Mouse (Mus musculus) cerebellum, adult 11 months (tissue): Measurements from ENCODE around the gene Tulp2.
"Not testable (repeated sequence)": the region's sequence is repeated elsewhere in the genome, so short reads cannot be mapped to it uniquely, and the experiment has no call there.

Source experiments
- DNase-seq: peaks from one replicate; pipeline ENCODE4 v3.0.0; 2022

The Tulp2 gene

DNA sequence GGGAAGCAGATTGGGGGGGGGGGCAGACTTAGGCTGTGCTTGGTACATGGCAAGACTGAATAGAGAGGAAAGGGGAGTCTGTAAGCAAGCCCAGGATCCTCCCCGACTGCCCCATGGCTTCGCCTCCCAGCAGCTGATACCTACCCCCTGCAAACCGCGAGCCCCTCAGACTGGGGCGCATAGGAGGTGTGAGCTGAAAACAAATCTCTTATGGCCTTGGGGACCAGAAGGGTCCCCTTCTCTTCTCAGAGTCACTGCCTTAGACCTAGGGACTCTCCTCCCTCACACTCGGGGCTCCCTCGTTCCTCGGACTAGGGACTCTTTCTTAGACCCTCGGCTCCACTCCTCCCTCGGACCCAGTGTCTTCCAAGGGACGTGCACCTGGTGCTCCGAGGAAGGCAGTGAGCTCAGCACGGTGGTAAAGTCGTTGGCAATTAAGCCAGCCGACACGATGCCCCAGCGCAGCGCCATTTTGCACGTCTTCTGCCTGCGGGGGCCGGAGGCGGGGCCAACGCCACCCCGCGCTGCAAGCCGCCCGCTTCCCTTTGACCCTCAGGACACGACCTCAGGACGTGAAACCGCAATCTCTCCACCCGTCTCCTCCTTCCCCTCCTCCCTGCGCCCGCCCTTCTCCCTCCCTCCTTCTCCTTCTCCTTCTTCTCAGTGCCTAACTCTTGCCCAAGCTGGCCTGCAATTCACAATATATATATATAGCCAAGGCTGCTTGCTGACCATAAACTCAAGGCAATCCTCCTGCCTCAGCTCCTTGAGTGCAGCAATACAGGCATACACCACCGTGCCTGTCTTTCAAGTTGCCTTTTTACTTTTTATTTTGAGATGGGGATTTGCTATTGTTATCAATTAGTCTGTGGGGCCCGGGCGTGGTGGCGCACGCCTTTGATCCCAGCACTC is 6.9 kb downstream of the Tulp2 start, which contains the start of gene Dhdh:
Gene Dhdh (minus strand): TSS at position 513 of the 912 bp plus-strand sequence.
- peak; percentile 58 for DNase-seq

DNA sequence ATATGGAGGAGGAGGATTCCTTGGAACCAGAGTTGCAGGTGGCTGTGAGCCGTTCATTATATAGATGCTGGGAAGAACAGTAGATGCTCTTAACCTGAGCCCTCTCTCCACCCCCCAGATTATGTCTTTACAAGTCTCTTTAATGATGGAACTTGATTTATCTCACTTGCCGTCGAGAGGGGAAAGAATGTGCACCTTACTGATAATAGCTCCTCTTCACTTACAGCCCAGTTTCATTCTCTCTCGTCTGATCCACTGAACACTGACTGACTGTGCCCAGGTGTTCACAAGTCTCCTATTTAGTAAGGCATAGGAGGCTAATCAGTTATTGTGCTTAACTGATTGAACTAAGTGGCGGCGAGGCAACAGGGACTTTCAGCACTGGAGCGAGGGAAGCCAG is 7.9 kb downstream of the Tulp2 start:
- no peak for DNase-seq

DNA sequence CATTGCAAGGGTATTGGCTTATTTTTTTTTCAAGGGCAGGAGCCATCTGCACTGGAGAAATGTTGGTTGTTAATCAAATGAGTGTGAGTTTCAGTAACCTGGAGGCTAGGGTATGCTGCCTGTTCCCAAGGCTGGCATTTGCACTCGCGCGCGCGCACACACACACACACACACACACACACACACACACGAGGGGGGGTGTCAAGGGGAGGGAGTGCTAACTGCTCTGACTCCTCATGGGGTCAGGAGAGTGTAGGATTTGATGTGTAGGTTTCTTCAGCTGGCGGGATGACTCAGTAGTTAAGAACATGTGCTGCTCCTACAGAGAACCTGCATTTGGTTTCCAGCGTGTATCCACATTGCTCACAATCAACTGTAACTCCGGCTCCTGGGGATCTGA is 9.1 kb downstream of the Tulp2 start:
- no peak for DNase-seq

DNA sequence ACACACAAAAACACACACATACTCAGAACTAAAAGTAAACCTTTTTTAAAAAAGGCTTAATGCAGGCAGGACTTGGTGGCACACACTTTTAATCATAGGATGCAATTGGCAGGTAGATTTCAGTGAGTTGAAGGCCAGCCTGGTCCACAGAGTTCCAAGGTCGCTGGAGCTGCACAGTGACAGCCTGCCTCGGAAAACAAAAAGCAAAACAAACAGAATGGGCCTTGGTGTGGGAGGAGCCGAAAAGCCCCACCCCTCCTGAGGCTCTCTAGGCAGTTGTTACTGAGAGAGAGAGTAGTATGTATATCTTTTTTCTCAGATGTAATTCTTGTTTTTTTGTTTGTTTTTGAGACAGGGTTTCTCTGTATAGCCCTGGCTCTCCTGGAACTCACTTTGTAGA is 9.6 kb downstream of the Tulp2 start:
- DNase-seq, result no peak

DNA sequence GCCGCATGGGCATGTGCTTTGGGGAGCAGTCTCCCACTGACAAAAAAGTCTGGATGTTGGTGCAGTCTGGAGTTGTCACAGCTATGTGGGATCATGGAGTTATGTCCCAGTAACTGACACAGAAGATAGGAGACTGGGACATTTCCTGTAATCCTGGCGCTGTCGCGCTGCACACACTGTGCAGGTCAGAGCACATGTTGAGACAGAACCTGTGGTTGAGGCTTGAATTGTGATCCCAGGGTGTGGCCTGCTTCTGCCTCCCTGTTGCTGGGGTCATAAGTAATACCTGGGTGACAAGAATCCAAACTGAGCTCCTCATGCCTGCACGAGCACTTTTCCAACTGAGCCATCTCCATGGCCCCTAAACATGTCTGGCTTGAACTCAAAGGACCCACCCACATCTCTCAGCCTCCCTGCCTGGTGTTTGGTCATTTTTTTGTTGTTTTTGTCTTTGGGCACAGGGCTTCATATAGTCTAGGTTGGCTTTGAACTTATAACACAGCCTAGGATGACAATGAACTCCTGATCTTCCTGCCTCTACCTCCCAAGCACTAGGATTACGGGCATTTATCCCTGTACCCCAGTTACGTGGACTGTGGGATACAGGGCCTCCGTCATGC is 10.7 kb downstream of the Tulp2 start:
- no peak for DNase-seq

DNA sequence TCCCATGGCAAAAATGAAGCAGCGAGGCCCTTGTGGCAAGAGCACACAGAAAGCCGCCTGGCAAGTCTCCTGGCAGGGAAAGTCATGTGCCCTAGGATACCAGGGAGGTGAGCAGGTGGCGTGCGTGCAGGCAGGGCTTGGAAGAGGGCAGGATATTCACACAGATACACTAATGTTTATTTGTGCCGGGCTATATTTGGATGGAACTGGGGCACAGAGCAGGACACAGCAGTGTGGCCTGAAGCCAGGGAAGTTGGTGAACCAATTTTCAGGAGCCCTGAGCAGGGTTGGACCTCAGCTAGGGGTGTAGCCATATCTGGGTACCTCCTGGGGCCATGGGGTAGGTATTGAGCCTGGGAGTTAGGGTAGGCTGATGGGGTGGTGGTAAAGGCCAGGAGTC is 11.3 kb downstream of the Tulp2 start:
- peak; percentile 77 for DNase-seq

DNA sequence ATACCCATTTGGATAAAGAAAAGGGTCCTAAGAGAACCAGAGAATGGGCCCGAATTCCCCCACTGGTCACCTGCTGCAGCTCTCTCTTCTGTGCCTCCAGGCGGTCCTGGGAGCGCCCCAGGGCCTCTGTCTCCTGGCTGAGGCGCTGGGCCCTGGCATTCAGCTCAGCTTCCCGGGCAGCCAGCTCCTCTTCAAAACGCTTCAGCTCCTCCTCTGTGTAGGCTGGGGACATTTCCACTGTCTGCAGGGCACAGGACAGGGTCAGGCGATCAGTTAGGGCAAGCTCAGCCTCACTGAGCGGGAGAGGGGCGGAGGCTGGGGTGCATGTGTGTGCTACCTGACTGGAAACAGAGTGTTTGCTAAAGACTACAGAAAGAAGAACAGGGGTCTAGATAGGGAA is 12.9 kb downstream of the Tulp2 start:
- no peak for DNase-seq

DNA sequence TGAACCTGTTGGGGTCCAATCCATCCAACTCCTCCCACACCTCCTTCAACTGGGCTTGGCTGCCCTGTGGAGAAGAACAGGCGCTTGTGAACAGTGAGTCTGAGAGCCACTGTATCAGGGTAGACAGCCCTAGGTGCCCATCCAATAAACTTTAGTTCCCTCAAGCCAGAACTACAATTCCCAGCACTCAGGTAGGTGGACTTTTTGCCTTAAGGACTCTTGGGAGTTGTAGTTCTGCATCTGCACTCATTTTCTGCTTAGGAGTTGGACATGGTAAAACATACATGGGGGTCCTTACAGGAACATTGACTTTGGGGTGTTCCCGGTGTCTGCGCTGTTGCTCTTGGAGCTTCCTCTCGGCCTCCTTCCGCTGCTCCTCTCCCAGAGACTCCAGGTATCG is 16.8 kb downstream of the Tulp2 start:
- DNase-seq, result no peak

DNA sequence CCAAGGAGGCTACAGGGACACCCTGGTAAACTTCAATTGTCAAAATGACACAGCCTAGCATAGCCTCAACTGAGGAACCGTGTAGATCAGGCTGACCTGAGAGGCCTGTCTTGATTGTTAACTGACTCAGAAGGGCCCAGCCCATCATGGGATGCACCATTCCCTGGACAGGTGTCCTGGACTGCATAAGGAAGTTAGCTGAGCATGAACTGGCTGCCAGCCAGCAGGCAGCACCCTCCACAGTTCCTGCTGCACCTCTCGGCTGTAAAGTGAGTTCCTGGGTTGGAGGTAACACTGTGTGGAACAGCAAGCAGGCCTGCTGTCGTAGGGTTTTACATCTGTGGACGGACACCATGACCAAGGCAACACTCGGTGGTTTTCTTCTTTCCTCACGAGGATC is 25.9 kb downstream of the Tulp2 start:
- DNase-seq, result no peak

DNA sequence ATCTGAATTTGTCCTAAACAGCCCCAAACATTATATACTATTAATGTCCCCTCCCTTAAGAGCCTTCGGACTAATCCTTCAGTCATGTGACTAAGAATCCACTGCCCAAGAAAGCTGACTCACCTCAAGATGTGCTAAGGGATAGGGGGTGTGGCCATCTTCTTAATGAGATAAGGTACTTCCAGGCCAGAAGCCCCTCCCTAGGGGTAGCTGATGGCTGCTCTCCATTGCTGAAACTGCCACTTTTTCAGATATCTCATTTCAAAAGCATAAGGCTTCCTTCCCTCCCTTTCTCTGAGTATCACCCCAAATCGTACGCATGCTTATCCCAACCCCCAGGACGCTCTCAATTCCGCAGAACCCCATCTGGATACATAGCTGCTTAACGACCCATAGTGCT is 26.9 kb downstream of the Tulp2 start:
- no peak for DNase-seq

DNA sequence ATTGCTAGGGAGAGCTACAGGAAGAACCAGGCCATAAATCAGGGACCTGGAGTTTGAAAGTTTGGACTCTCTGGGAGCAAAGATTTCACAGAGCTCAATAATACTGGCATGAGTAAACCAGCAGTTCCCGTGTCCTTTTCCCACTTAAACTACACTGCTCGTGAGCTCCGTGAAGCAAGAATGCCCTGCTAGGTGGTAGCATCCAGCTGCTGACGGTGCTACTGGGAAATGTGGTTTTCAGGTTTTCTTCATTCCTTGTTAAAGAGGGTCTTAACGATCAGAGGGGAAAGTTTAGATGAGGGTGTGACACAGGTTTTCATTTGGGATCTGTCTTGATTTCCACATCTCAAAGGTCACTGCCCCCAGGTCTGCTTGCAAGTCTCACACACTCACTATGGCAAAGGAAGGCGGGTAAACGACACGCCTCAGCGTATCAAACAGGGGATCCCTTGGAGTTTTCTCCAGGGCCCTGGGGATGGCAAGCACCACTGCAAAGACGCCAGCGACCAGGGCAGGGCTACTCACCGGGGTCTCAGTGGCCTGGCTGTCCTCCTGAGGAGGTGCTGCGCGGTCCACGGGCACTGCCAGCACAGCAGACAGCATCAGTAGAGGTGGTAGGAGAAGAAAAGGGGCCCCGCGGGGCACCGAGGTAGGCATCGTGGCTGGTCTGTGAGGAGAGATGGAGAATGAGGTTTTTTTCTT is 27.7 kb downstream of the Tulp2 start:
- DNase-seq, result no peak

DNA sequence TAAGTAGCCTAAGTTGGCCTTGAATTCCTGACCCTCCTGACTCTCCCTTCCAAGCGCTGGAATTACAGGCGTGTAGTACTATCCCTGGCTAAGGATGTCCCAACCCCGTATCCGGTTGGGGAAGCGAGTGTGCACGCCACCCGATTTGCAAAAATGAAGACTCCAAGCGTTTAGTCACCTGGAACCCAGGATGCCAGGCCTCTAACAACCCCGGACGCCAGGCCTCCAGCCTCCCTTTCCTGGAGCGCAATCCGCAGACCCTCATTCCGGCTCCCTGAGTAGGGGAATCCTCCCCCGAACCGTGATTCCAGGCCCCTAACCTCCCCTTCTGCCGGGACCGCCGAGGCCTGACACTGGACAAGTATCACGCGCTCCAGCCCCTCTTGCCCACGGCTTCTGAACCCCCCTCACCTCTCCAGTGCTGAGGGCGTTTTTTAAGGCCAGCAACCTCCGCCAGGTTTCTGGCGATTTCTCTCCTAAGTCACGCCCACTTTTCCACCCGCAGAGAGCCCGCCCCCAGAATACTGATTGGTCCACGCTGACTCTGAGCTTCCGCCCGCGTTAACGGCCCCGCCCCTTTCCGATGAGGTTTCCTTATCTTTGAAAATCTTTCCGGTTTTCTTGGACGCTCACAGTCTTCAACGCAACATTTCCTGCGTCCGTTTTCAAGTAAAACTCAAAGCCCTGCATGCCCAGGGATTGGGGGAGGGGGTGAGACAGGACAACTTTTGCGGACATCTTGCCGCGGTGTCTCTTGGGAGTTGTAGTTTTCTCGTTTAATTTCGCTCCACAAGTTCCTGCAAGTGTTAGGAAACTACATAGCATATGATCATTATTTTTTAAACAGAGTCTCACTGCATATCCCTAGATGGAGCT is 28.5 kb downstream of the Tulp2 start, which contains the start of gene Nucb1:
Gene Nucb1 (minus strand): TSS at position 495 of the 876 bp plus-strand sequence.
- peak; percentile 88 for DNase-seq

DNA sequence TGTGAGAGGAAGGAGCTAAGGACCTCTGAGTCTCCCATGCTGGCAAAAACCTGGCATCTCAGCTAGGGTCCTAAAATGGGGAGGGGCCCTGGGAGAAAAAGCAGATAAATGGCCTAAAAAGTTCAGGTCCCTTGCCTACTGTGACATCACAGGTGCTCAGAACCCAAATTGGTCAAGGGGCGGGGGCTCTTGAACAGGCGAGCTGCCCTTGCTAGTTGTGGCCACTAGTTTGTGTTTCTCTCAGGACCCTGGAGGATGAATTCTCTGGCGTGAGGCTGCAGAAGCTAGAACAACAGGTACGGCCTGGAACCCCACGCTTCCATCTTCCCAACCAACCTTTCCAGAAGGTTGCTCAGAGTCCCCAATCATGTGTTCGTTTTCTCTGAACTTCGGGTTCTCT is 32.7 kb downstream of the Tulp2 start:
- DNase-seq, result no peak

DNA sequence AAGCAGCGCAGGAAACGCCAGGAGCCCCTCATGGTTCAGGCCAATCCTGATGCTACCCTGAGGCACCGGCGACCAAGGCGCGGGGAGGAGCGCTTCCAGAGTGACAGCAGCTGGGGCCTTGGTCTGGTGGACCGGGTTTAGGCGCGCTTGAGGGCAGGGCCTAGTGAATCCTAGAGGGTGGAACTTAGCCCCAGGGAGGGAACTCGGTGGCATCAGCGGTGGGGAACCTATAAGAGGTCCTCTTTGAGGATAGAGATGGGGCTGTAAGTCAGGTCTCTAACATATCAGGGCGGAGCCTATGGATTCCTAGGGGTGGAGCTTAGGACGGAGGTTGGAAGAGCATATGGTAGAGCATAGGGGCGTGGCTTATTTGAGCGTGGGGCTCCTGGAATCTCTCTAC is 33.8 kb downstream of the Tulp2 start:
- no peak for DNase-seq

DNA sequence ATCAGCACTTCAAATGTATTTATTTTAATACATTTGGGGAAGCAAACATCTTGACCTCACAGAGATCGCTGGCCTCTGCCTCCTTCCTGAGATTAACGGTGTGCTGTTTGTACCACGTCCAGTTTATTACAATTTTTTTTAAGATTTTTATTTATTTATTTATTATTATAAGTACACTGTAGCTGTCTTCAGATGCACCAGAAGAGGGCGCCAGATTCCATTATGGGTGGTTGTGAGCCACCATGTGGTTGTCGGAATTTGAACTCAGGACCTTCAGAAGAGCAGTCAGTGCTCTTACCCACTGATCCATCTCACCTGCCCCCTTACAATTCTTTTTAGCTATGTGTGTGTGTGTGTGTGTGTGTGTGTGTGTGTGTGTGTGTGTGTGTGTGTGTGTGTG is 35.2 kb downstream of the Tulp2 start:
- DNase-seq, result not testable (repeated sequence)

DNA sequence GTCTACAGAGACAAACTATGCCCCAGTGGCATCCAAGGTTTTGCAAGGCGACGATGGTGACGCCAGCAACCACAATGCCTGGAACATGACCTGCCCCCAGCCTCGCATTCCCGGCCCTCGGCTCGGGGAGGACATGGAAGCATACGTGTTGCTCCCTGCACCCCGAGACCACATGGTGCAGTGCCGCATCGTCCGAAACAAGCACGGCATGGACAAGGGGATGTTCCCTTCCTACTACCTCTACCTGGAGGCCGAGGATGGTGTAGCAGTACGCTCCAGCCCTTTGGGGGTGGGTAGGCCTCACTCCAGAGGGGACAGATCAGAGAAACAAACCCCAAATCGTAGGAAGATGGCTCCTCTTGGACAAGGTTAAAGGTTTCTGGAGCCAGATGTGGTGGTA is 36.9 kb downstream of the Tulp2 start:
- DNase-seq, result no peak

DNA sequence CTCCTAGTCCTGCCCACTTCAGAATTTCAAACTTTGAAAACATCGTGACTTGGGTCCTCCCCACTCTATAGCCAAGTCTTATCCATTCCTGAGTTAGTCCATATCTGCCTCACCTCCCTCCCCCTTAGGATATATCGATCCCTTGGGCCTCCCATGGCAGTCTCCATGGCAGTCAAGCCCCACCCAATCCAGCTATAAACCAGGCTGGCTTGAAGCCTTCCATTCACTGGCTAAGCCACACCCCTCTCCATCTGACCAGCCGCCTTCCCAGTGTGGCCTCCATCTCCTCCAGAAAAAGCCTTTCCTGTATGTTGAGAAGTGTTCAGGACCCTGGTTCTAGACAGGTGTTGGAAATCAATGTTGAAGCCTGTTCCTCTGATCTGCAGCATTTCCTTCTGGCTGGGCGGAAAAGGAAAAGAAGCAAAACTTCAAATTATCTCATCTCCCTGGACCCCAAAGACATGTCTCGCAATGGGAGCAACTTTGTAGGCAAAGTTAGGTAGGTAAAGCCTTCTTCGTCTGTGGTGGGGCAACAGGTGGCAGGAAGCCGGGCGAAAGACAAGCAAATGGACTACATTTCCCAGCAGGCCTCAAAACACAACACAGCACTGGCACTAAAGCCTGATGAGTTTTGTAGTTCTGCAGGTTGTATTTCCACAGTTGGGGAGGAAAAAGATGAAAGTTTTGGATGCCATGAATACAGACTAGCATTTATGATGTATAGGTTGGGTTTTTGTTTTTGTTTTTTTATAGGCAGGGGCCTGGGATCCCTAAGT is 37.9 kb downstream of the Tulp2 start:
- no peak for DNase-seq

DNA sequence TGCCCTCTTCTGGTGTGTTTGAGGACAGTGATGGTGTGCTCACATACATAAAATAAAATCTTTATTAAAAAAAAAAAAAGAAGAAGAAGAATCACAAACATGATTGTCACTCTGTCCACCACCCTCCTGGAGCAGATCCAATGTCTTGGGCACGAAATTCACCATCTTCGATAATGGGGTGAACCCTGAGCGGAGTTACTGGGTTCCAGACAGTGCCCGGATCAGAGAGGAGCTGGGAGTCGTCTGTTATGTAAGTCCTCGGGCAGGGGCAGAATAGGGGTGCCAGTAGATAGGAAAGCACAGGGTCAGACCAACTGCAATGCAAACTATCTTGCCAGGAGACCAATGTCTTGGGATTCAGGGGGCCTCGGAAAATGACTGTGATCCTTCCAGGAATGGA is 38.9 kb downstream of the Tulp2 start:
- DNase-seq, result no peak

DNA sequence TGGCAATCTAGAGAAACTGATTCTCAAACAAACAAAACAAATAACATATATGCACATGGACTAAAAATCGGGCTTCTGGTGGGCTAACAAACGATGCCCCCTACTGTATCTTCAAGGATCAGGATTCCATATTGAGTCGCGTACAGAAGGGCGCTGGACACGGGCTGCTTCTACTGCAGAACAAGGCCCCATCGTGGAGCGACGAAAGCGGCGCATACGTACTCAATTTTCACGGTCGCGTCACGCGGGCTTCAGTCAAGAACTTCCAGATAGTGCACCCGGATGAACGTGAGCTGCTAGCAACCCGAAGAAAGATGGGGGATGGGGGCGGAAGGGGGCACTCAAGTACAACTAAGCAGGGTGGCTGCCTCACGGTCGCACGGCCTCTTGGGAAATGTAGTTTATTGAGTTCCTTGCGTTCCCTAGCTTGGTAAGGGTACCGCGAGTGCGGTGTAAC is 40.1 kb downstream of the Tulp2 start:
- DNase-seq, result peak; percentile 78

DNA sequence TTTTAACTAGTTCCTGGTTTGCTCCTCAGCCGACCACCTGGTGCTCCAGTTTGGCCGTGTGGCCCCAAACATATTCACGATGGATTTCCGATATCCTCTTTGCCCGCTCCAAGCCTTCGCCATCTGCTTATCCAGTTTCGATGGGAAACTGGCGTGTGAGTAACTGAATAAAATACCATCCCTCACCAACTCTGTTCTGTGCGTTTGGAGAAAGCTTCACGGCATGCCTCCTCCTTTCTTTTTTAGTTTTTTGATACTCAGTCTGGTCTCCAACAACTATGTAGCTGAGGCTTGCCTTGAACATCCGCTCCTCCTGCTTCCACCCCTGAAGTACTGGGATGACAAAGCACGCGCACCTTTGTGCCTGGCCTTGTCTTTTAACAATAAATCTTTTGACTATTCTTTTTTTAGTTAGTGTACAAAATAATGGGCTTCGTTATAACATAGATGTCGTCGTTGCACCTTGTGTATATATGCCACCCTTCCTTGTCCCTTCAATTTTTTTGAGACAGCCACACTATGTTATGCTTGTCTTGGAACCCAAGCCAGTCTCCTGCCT is 40.6 kb downstream of the Tulp2 start:
- no peak for DNase-seq

DNA sequence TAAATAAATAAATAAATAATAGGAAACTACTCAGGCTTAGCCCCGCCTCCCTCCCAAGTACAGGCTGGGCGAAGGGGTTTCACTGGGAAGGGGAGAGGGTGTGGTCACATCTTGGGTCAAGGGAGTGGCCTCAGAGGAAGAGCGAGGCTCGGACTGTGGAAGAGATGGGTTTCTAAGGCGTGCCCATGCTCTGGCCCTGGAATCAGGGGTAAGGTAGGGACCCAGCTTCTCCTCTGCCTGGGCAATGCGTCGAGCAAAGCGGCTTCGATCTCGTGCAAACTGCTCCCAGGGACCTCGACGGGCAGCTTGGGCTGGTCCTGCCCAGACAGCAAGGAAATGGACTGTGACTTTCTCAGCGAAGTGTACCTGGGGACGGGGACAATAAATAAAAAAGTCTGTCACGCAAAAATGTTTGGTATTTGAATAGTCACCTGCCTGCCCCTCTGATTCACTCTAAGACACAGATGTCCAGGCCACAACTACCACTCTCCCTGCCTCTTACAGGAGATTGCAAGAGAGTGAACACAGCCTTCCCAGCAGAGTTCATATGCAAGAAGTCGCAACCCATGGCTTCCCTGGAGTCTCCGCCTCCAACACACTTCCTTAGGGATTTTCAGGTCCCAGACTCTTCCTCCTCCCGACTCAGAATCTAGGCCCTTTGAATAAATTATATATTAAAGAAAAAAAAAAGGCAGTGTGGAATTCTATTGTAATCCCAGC is 41.4 kb downstream of the Tulp2 start:
- DNase-seq, result peak; percentile 36
